Mouse (Mus musculus): Measurements from ENCODE around the gene Zfp513. TPM values are rescaled to one million over a fixed set of nuclear protein-coding genes. Genes with fewer than 3 reads are reported as not detected.
A peak's percentile ranks its signal among the peaks of the same experiment; 100 is the strongest.
"Not testable (repeated sequence)": the region's sequence is repeated elsewhere in the genome, so short reads cannot be mapped to it uniquely, and the experiment has no call there.

Gene Zfp513
- polyA plus RNA-seq, 1 experiment = 44.5 TPM

- TF ChIP-seq CTCF (IDR thresholded peaks at IDR 0.05; ENCODE audit: borderline replicate concordance, insufficient read depth, low read depth, low read length) = no peak
These were observed 20.6 kb upstream of the Zfp513 start for GRCm38 (mm10) chr5:31222696-31223095.

GRCm38 (mm10) chr5:31221304-31221945 is 19.3 kb upstream of the Zfp513 start:
- peak overlapping the region; percentile 67; the same call in 1 of the 2 replicates for H3K27ac ChIP-seq (ENCODE audit: insufficient read depth, low read length)
- TF ChIP-seq CTCF (IDR thresholded peaks at IDR 0.05; ENCODE audit: borderline replicate concordance, insufficient read depth, low read depth, low read length) = no peak
- no peak for TF ChIP-seq POLR2A (IDR thresholded peaks at IDR 0.05; ENCODE audit: borderline replicate concordance, insufficient read depth, low read length)
- no peaks in the 10 kb centered on the region for H3K27me3 ChIP-seq (ENCODE audit: control insufficient read depth, insufficient read depth, low read length)
- 12% methylated on average over 11 of the region's 11 CpGs for WGBS
- H3K4me1 ChIP-seq (ENCODE audit: control insufficient read depth, insufficient read depth, low read length) = peaks cover 2% of the 10 kb centered on the region; the same call in 1 of the 2 replicates
- peak overlapping the region; percentile 90 for H3K4me3 ChIP-seq (replicated peaks; ENCODE audit: insufficient read depth, low read depth, low read length)
- peak in 1 of 2 experiments; percentile 24 for DNase-seq

More at GRCm38 (mm10) chr5:31222696-31223095, 20.6 kb upstream of the Zfp513 start:
- Histone ChIP-seq H3K27ac (ENCODE audit: insufficient read depth, low read length) (no peak overlapping the region), H3K27me3 (ENCODE audit: control insufficient read depth, insufficient read depth, low read length) (no peaks in the 10 kb centered on the region), H3K4me1 (ENCODE audit: control insufficient read depth, insufficient read depth, low read length) (peaks cover 2% of the 10 kb centered on the region; the same call in 1 of the 2 replicates), H3K4me3 (replicated peaks; ENCODE audit: insufficient read depth, low read depth, low read length) (no peak overlapping the region)
- no peak for DNase-seq
- 94% methylated on average over 9 of the region's 9 CpGs for WGBS

- peak within 1 kb of the TSS; percentile 90 for H3K4me3 ChIP-seq (replicated peaks; ENCODE audit: insufficient read depth, low read depth, low read length)
- H3K27ac ChIP-seq (ENCODE audit: insufficient read depth, low read length) = peak within 1 kb of the TSS; percentile 67
- H3K4me1 ChIP-seq (ENCODE audit: control insufficient read depth, insufficient read depth, low read length) = peaks cover 2% of the 10 kb centered on the region; the same call in 1 of the 2 replicates
- H3K27me3 ChIP-seq (ENCODE audit: control insufficient read depth, insufficient read depth, low read length) = no peaks in the 10 kb centered on the region
- WGBS = under 1% methylated on average over 70 of the region's 70 CpGs
- peak; percentile 95 to 96 for DNase-seq
- peak; percentile 98 for TF ChIP-seq POLR2A (IDR thresholded peaks at IDR 0.05; ENCODE audit: borderline replicate concordance, insufficient read depth, low read length)
- no peak for TF ChIP-seq CTCF (IDR thresholded peaks at IDR 0.05; ENCODE audit: borderline replicate concordance, insufficient read depth, low read depth, low read length)
These were observed 18.6 kb upstream of the Zfp513 start, which contains the start of gene Ppm1g for GRCm38 (mm10) chr5:31220448-31221303. Gene Ppm1g, minus strand, starts transcription at chr5:31220687.

GRCm38 (mm10) chr5:31219911-31220447 is 17.9 kb upstream of the Zfp513 start:
- H3K4me3 ChIP-seq (replicated peaks; ENCODE audit: insufficient read depth, low read depth, low read length) = peak overlapping the region; percentile 76
- no peaks in the 10 kb centered on the region for H3K27me3 ChIP-seq (ENCODE audit: control insufficient read depth, insufficient read depth, low read length)
- under 1% methylated on average over 40 of the region's 40 CpGs for WGBS
- H3K27ac ChIP-seq (ENCODE audit: insufficient read depth, low read length) = peak overlapping the region; percentile 35; the same call in 1 of the 2 replicates
- no peak for DNase-seq
- TF ChIP-seq POLR2A (IDR thresholded peaks at IDR 0.05; ENCODE audit: borderline replicate concordance, insufficient read depth, low read length) (no peak), CTCF (IDR thresholded peaks at IDR 0.05; ENCODE audit: borderline replicate concordance, insufficient read depth, low read depth, low read length) (no peak)
- H3K4me1 ChIP-seq (ENCODE audit: control insufficient read depth, insufficient read depth, low read length) = peaks cover 2% of the 10 kb centered on the region; the same call in 1 of the 2 replicates

DNA sequence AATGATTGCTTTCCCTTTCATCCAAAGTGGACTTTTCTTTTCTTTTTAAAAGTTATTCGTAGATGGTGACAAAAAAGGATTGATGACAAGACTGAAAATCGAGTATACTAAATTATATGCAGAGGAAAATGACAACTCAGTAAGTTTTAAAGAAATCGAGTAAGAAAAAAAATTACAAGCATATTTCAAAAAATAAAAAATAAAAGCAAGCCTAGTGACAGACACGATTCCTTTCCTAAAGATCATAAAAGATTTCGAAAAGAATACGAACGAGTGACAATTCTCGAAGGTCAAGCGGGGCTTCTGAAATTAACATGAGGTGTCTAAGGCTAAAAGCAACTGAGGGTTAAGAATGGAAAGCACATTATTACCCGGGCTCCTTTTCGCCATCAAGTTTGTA is 17.4 kb upstream of the Zfp513 start:
- WGBS = 2% methylated on average over 11 of the region's 11 CpGs
- Histone ChIP-seq H3K4me1 (ENCODE audit: control insufficient read depth, insufficient read depth, low read length) (peaks cover 2% of the 10 kb centered on the region; the same call in 1 of the 2 replicates), H3K27me3 (ENCODE audit: control insufficient read depth, insufficient read depth, low read length) (no peaks in the 10 kb centered on the region), H3K4me3 (replicated peaks; ENCODE audit: insufficient read depth, low read depth, low read length) (peak overlapping the region; percentile 76), H3K27ac (ENCODE audit: insufficient read depth, low read length) (no peak overlapping the region)
- no peak for TF ChIP-seq POLR2A (IDR thresholded peaks at IDR 0.05; ENCODE audit: borderline replicate concordance, insufficient read depth, low read length)
- no peak for TF ChIP-seq CTCF (IDR thresholded peaks at IDR 0.05; ENCODE audit: borderline replicate concordance, insufficient read depth, low read depth, low read length)
- no peak for DNase-seq

DNA sequence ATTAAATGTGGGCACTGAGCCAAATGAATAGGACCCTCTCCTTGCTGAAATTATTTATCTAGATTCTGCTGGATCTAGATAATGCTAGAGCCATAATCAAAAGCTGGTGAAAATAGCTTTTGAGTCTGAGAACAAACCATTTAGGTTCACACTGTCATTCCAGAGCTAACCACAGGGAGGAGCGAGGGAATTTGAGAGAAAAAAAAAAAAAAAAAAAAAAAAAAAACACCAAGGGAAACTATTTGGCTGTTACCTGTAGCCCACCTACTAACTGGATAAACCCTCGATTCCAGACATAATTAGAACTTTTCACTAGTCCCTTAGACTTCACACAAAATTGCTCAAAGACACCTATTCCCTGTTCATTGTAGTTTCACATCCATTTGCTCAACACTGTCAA is 17.0 kb upstream of the Zfp513 start:
- DNase-seq = no peak
- WGBS = 2% methylated on average over 2 of the region's 2 CpGs
- Histone ChIP-seq H3K27ac (ENCODE audit: insufficient read depth, low read length) (no peak overlapping the region), H3K27me3 (ENCODE audit: control insufficient read depth, insufficient read depth, low read length) (no peaks in the 10 kb centered on the region), H3K4me3 (replicated peaks; ENCODE audit: insufficient read depth, low read depth, low read length) (peak overlapping the region; percentile 6), H3K4me1 (ENCODE audit: control insufficient read depth, insufficient read depth, low read length) (peaks cover 2% of the 10 kb centered on the region; the same call in 1 of the 2 replicates)
- TF ChIP-seq CTCF (IDR thresholded peaks at IDR 0.05; ENCODE audit: borderline replicate concordance, insufficient read depth, low read depth, low read length) (no peak), POLR2A (IDR thresholded peaks at IDR 0.05; ENCODE audit: borderline replicate concordance, insufficient read depth, low read length) (no peak)

DNA sequence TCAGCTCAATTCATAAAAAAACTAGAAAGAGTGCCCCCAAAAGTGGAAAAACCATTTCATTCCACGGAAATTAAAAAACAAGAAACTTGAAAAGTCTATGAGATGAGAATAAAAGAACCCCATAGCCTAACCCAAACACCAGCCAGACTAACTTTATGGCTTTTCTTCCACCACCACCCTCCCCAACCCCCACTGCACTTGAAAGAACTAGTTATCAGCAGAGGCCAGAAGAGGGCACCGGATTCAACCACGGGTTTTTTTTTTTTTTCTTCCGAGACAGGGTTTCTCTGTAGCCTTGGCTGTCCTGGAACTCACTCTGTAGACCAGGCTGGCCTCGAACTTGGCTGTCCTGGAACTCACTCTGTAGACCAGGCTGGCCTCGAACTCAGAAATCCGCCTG is 16.2 kb upstream of the Zfp513 start:
- TF ChIP-seq CTCF (IDR thresholded peaks at IDR 0.05; ENCODE audit: borderline replicate concordance, insufficient read depth, low read depth, low read length) = no peak
- no peak for TF ChIP-seq POLR2A (IDR thresholded peaks at IDR 0.05; ENCODE audit: borderline replicate concordance, insufficient read depth, low read length)
- DNase-seq = no peak
- no peaks in the 10 kb centered on the region for H3K27me3 ChIP-seq (ENCODE audit: control insufficient read depth, insufficient read depth, low read length)
- H3K4me1 ChIP-seq (ENCODE audit: control insufficient read depth, insufficient read depth, low read length) = peaks cover 2% of the 10 kb centered on the region; the same call in 1 of the 2 replicates
- H3K4me3 ChIP-seq (replicated peaks; ENCODE audit: insufficient read depth, low read depth, low read length) = no peak overlapping the region
- no peak overlapping the region for H3K27ac ChIP-seq (ENCODE audit: insufficient read depth, low read length)
- 54% methylated on average over 7 of the region's 7 CpGs for WGBS

DNA sequence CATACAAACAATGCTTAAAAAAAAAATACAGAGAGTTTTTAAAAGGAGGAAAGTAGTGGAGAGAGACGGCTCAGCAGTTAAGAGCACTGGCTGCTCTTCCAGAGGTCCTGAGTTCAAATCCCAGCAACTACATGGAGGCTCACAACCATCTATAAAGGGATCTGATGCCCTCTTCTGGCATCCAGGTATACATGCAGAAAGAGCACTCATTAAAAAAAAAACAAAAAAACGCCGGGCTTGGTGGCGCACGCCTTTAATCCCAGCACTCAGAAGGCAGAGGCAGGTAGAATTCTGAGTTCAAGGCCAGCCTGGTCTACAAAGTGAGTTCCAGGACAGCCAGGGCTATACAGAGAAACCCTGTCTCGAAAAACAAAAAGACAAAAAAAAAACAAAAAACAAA is 14.5 kb upstream of the Zfp513 start:
- H3K4me3 ChIP-seq (replicated peaks; ENCODE audit: insufficient read depth, low read depth, low read length); H3K27me3 ChIP-seq (ENCODE audit: control insufficient read depth, insufficient read depth, low read length); H3K4me1 ChIP-seq (ENCODE audit: control insufficient read depth, insufficient read depth, low read length); H3K27ac ChIP-seq (ENCODE audit: insufficient read depth, low read length); DNase-seq: not testable (repeated sequence)
- WGBS = 90% methylated on average over 6 of the region's 6 CpGs

Measured in cerebellum, adult 2 months (tissue).